Mouse (Mus musculus) cerebellum, adult 11-12 months (tissue): ENCODE results near the gene E130309D02Rik.

Source experiments
- DNase-seq: peaks from one replicate; pipeline ENCODE4 v3.0.0; 2022

Gene E130309D02Rik

DNA sequence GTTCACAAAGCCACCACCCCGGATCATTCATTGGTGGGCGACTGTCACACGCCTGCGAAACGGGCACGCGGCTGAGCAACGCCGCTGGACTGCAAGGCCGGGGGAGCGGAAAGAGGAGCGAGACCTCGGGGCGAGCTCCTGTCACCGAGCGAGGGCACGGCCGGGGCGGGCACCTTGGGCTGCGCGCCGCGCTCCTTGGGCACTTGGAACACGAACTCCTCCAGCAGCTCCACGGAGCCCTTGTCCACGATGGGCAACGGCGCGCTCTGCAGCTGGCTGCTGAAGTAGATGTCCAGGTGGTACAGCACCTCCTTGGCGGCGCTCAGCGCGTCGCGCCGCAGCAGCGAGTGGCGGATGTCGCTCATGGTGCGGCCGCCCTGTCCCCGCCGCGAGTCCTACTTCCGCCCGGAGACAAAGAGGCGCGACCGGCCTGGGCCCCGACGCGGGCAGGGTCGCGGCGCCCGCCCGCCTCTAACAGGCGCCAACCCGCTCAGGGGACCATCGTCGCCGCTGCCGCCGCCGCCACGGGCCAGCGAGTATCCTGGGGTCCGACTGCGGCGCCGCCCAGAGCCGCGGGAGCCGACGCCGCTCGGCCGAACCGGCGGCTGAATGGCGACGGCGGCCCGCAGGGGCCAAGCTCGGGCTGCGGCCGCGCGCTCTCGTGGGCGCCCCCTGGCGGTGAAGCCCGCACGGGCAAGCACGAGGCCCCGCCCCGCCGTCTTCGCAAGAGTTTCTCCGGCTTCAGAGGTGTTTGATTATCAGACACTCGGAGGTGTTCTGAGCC, at the start of gene E130309D02Rik:
E130309D02Rik (minus strand) TSS at position 631 of the 784 bp plus-strand sequence.
- peak; percentile 86 for DNase-seq

- no peak for DNase-seq
Observed at GRCm38 (mm10) chr5:143363678-143364615, 48.8 kb upstream of the E130309D02Rik start.

DNA sequence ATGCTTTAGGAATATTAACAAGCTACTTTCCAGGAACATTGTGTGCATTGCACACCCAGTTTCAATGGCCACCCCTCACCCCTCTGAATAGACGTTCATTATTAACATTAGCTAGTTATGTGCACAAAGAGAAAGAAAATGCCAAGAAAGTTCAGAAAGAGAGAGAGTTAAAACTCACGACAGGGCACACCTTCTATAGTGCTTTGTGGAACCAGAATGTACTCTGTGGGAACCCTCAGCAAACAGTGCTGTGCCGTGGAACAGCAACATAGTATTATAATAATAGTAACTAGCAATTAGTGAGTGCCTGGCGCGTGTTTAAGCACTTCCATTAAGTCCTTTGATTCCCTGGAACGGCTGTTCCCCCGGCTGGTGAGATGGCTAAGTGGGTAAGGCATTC, 46.3 kb upstream of the E130309D02Rik start:
- DNase-seq, result no peak

DNA sequence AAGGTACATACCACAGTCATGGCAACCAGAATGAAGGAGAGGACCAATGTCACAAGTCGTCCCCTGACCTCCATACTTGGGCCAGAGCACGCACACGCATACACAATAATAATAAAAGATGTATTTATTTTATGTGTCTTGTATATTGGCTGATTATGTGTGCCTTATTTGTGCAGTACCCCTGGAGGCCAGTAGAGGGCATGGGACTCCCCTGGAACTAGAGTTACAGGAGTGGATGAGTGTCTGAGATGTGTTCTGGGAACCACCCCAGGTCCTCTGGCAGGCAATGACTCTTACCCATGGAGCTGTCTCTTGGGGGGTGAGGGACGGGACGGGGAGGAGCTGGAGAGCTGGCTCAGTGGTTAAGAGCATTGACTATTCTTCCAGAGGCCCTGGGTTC, 44.8 kb upstream of the E130309D02Rik start:
- DNase-seq, result no peak

GRCm38 (mm10) chr5:143359263-143359662, 44.1 kb upstream of the E130309D02Rik start:
- DNase-seq, result no peak

DNA sequence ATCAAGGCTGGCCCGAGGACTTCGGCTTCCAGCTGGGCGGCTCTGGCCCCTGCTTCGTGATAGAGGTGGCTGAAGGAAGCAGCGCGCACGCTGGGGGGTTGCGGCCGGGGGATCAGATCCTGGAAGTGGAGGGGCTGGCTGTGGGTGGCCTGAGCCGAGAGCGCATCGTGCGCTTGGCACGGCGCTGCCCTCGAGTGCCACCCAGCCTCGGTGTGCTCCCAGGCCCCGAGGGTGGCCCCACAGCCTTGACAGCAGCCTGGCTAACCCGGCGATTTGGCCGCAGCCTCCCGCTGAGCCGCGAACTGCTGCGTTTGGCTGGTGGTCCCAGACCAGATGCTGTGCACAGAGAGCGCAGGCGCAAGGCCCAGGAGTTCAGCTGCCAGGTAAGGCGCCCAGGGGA, 42.4 kb upstream of the E130309D02Rik start:
- no peak for DNase-seq

DNA sequence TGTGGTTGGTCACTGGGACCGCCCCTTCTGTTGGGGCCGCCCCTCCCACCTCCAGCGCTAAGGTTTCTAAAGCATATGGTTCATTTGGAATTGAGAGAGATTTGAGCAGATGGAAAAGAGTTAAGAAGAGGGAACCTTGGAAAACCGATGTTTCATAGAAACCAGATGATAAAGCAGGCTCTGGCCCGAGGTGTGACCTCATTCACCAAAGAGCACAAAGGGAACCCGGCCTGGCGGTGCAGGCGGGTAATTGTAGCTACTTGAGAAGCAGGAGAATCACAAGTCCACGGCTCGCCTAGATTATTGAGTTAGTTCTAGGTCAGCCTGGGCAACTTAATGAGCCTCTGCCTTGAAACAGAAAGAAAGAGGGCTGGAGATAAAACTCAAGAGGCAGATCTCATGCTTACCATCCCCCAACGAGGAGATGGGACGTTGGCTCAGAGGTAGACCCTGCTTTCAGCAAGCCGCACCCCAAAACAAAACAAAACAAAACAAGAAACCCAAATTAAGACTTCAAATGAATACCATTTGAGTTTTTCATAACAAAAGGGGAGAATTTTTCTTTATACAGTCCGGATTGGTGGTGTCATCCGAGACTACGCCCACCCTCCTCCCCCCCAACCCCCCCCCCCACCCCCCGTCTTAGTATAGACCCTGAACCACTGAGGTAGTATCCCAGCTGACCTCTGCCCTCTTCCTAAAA, 41.7 kb upstream of the E130309D02Rik start, which contains the start of gene Grid2ip:
Grid2ip (plus strand) TSS at position 653 of the 703 bp plus-strand sequence.
- DNase-seq, result no peak

- no peak for DNase-seq
Observed at GRCm38 (mm10) chr5:143356017-143356416, 40.9 kb upstream of the E130309D02Rik start.

- no peak for DNase-seq
Observed at GRCm38 (mm10) chr5:143346367-143346766, 31.2 kb upstream of the E130309D02Rik start.

DNA sequence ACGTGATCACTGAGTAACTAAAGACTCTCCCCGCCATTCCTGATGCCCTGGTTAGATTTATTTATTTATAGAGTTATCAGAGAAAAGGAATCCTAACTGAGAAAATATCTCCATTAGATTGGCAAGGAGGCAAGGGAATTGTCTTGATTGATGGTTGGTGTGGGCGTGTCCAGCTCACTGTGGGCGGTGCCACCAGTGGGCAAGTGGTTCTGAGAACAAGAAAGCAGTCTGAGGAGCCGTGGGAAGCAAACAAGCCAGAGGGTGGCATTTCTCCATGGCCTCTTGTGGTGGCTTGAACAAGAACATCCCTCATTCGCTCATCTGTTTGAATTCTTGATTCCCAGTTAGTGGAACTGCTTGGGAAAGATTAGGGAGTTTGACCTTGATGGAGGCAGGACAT, 24.4 kb upstream of the E130309D02Rik start:
- no peak for DNase-seq

- no peak for DNase-seq
Observed at GRCm38 (mm10) chr5:143336559-143336958, 21.4 kb upstream of the E130309D02Rik start.

DNA sequence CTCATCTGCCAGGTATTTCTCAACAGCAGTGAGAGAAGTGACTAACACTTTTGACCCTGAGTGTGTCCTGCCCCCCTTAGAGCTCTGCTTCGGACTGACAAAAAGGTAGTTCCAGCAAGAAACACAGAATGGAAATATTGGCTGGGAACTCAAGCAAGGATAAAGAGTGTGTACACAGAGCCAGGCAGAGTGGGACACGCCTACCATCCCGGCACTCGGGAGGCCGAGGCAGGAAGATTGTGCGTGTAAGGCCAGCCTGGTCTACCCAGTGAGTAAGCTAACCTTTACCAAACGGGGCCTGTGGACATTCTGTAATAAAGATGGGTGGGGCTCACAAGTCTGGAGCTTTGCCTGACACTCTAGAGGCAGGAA, 19.9 kb upstream of the E130309D02Rik start:
- DNase-seq, result no peak

- no peak for DNase-seq
Observed at GRCm38 (mm10) chr5:143334418-143335088, 19.4 kb upstream of the E130309D02Rik start.

DNA sequence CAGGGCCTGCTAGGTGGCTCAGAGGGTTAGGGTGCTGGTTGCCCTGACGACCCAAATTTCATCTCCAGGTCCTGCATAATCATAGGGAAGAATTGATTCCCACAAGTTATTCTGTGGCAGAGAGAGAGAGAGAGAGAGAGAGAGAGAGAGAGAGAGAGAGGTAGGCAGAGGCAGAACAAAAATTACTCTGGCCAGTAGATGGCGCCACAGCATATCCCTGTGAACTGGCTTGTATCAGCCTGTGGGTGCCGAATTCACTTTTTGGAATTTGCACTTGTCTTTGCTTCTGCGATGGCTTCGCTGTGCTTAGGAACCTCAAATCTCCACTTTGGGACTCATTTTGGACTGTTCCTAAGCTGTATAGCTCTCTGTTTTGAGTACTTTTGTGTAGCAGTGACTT, 18.7 kb upstream of the E130309D02Rik start:
- DNase-seq, result no peak

- peak; percentile 85 for DNase-seq
Observed at GRCm38 (mm10) chr5:143328690-143329495, 13.7 kb upstream of the E130309D02Rik start, which contains the start of gene Zdhhc4. TSS of gene Zdhhc4 (minus strand) at chr5:143329256.

- DNase-seq, result no peak
Observed at GRCm38 (mm10) chr5:143317288-143317610, 2.1 kb upstream of the E130309D02Rik start.

DNA sequence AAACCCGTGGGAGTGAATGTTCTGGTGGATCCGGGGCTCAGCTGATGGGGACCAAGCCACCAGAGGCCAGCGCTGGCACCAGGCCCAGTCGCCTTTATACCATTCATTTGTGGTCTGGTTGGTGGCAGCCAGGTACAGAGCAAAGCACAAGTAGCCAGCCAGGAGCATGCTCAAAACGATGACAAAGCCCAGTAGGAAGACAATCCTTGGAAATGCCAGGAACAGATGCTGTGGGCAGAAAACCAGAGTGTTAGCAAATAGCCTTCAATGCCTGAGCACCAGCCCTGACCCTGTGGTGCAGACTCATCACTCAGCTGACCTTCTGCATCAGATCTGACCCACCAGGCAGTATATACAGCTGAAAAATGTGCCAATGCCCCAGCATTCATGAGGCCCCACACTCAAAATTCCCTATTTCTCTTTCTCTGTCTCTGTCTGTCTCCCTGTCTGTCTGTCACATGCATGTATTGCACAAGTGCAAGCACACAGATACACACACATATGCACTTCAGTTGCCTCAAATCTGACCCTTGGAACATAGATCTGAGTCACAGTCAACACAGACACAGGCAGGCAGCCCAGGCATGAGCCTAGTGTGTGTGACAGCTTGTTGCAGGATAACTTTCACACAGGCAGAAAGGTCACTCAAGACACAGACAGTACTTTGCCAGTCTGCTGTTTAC, 1.6 kb upstream of the E130309D02Rik start:
- DNase-seq, result peak; percentile 58

GRCm38 (mm10) chr5:143315514-143315888, 341 bp upstream of the E130309D02Rik start:
- DNase-seq, result no peak

- DNase-seq, result no peak
Observed at GRCm38 (mm10) chr5:143314183-143314729, 904 bp downstream of the E130309D02Rik start.

DNA sequence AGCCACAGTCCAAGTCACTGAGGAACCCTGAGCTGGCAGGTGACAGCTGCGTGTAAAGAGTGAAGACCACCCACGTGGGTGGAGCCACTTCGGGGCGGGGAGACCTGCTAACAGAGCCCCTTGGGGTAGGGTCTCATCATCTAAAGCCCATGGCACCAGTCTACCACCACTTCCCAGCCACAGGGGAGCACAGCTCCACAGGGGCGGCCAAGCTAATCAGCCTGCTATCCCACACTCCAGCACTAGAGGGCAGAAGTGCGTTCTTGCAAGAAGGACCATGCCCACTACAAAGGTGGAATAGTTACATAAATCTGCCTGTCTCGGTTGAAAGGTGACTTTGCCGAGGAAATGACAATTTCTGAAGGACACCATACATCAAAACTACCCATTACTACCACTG, 3.3 kb downstream of the E130309D02Rik start:
- DNase-seq, result peak; percentile 82

- no peak for DNase-seq
Observed at GRCm38 (mm10) chr5:143309916-143310315, 5.2 kb downstream of the E130309D02Rik start.
